Mouse (Mus musculus): ENCODE measurements around the gene Mrpl21.

The Mrpl21 gene

DNA sequence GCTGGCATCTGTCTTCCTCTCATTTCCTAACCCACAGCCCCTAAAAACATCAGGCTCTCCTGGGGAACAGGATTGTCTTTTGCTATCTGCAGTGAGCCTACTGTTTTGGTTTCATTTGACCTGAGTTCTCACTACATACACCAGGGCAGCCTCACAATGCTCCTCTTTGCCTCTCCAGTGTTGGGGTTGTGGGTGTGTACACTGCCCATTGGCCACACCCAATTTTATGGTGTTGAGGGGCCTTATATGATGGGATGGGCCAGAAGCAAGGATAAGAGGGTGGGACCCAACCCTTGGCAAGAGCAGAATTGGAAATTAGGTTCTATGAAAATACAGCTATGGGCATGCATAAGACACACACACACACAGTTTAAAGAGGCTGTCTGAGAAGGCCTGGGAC is 14.3 kb downstream of the Mrpl21 start:
- DNase-seq (ENCODE audit: low spot score in 2 of 2): no peak

GRCm38 (mm10) chr19:3297775-3298174 is 15.1 kb downstream of the Mrpl21 start:
- DNase-seq (ENCODE audit: low spot score in 2 of 2): no peak

- DNase-seq (ENCODE audit: low spot score in 2 of 2): no peak
These were observed 21.3 kb downstream of the Mrpl21 start for GRCm38 (mm10) chr19:3304017-3304416.

- DNase-seq (ENCODE audit: low spot score in 2 of 2): no peak
These were observed 24.7 kb downstream of the Mrpl21 start for GRCm38 (mm10) chr19:3307175-3307949.

GRCm38 (mm10) chr19:3319341-3319740 is 36.6 kb downstream of the Mrpl21 start:
- DNase-seq (ENCODE audit: low spot score in 2 of 2): no peak

DNA sequence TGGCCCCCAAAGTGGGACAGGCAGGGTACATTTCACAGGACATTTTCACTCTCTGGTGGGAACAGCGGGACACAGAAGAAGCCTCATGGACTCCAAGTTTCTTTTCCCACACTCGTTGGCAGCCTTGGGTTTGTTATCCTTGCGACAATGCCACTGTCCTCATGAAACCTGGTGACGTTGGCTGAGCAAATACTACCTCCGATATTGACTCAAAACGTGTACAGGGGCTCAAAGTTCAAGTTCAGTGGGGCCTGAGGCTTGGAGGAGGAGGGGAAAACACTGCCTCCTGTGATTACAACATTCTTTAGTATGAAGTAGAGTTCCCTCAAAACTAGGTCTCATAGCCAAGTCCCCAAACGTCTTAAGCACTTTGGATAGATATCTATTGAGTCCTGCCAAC is 37.4 kb downstream of the Mrpl21 start:
- DNase-seq (ENCODE audit: low spot score in 2 of 2): no peak

GRCm38 (mm10) chr19:3320801-3321200 is 38.1 kb downstream of the Mrpl21 start:
- no peak for DNase-seq (ENCODE audit: low spot score in 2 of 2)

- DNase-seq (ENCODE audit: low spot score in 2 of 2): peak in 1 of 2 experiments; percentile 61
These were observed 38.9 kb downstream of the Mrpl21 start for GRCm38 (mm10) chr19:3321617-3322016.

- DNase-seq (ENCODE audit: low spot score in 2 of 2): peak in 1 of 2 experiments; percentile 50
These were observed 39.7 kb downstream of the Mrpl21 start, which contains the start of gene Cpt1a for GRCm38 (mm10) chr19:3322261-3322969. Gene Cpt1a (plus strand): TSS chr19:3322334.

DNA sequence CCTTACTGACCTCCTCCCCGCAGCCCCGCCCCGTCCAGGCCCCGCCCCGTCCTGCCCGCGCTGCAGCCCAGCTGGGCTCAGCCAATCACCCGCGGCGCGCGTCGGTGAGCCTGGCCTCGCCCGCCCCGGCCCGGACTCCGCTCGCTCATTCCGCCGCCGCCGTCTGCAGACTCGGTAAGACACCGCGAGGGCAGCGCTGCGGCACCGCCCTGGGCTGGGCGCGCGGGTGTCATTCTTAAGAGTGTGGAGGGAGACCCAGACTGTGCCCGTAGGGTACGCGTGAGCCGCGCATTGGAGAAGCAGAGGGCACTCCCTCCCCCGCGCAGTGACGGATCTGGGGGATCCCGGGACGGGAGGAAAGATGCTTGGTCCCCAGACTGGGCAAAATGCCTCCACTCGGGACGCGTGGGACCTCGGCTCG is 40.5 kb downstream of the Mrpl21 start:
- DNase-seq (ENCODE audit: low spot score in 2 of 2): peak; percentile 81 to 90

GRCm38 (mm10) chr19:3323753-3324270 is 41.1 kb downstream of the Mrpl21 start:
- DNase-seq (ENCODE audit: low spot score in 2 of 2): peak; percentile 59 to 76

GRCm38 (mm10) chr19:3324271-3324811 is 41.6 kb downstream of the Mrpl21 start:
- peak in 1 of 2 experiments; percentile 40 for DNase-seq (ENCODE audit: low spot score in 2 of 2)

DNA sequence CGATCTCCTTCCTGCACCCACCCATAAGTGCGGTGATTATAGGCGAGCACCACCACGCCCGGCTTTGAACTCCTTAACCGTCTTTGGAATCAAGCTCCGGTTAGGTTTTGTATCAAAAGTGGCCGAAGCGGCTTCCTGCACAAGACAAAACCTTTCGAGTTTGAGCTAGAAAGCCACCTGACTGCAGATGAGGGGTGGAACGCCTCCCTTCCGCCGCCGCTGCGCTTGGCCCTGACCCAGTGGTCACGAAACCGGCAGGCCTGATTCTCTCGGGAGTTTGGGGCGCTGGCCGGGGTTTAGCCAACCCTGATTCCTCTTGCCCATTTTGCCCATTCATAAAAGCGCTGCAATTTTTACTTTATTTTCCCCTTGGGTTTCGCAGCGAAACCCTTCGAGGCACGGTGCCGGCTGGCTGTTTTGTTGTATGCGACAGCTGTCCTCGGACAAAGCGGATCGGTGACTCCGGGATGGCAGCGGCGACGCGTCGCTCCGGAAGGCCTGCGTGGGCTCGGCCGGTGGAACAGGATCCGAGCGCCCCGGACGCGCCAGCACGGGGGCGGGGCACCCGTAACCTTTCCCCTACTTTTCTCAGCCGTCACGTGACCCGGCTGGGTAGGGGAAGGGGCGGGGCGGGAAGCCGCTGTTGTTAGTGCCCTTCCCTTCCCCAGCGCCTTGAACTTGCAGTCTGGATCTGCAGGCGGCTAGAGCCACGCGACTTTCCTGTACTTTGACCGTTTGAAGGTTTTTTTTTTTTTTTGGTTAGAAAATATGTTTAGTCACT is 42.4 kb downstream of the Mrpl21 start:
- peak; percentile 88 to 95 for DNase-seq (ENCODE audit: low spot score in 2 of 2)

DNA sequence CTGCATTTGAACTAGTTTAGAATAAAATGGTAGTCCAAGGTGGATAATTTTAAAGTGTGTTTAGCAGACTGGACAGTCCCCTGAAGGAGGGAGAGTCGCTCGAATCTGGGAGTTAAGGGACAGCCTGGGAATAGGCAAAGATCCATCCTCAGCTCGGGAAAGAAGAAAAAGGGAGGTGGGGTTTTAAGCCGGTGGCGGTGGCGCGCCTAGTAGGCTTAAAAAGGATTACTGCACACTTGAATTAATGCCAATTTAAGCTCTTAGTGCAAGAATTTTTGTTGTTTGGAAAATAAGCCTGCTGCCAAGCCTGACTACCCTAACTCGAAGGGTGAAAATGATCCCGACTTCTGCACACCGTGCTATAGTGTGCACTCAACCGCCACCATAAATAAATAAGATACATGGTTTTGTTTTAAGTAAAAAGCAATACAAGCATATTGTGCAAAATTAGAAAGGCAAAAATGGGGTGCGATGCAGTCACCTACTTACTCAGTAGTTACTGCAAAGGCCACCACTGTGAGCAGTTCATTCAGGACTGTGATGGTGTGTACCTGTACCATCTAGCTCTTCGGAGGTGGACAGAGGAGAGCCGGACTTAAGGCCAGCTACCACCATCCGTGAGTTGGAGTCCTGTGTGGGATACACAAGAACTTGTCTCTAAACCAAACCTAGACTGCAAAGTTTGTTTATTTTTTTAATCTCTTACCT is 43.2 kb downstream of the Mrpl21 start:
- DNase-seq (ENCODE audit: low spot score in 2 of 2): no peak

DNA sequence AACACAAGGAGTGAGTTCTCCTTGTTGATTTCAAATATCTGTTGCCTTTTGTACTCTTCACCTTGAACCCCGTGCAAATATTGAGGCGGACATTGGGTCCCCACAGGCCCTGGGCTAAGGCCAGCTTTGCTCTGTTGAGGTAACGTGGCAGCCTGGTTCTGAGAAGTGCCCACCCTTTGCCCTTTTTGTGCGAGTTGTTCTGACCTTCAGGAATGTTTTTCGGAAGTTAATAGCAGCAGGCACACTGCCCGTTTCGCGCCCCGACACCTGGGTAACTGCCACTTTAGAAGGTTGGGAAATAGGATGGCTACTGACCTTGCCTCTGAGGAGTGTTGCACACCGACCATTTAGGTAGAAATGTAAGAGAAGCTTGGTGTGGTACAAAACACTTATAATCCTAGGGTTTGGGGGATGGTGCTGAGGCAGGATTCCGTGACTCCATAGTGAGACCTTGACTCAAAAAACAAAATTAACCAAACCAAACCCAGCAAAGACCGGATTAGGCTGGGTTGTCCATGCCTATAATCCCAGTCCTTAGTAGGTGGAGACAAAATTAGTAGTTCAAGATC is 43.9 kb downstream of the Mrpl21 start:
- no peak for DNase-seq (ENCODE audit: low spot score in 2 of 2)

DNA sequence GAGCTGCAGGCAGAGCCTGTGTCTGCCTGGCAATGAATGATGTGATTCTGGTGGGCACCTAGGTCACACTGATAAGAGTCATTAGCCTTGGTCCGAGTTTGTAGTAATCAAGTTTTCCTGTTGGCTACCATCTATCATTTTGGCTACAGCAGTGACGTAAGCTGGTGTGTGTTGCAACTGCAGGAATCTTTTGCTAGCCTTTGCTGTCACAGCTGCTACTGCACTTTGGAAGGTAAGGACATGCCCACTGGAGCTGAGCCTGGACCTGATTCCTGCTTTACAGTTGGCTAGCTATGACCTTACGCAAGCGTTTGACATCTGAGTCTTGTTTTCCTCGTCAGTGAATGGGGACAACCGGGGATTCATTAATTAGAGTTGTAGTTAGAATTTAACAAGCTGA is 50.5 kb downstream of the Mrpl21 start:
- peak in 1 of 2 experiments; percentile 36 for DNase-seq (ENCODE audit: low spot score in 2 of 2)

DNA sequence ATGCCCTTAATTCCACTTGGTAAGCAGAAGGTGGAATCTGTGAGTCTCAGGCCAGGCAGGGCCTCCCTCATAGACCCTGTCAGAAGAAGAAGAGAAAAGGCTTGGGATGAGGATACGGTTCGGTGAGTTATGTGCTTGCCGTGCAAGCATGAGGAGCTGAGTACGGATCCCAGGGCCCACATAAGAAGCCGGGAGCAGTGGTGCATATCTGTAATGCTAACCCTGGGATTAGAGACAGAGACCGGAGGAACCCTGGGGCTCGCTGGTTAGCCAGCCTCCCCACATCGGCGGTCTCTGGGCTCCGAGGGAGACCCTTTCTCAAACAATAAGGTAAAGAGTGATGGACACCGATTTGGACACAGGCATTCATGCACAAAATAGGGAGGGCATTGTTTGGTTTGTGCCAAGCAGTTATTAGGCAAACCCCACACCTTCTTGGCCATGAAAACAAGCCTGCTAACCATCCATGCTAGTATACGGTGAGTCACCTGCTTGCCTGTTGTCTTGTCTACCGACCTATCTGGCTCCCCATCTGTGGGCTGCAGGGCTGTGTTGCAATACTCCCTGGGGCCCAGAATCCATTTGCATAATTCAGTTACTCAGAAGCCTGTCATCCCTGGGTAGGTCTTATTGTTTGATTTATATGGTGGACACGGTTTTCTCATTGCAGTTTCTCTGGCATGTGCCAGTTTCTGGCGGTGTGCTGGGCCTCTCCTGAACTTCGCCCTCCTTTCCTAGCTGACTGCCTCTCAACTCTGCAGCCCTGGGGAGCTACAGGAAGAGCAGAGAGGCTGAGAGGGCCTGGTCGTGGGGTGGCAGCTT is 51.2 kb downstream of the Mrpl21 start:
- peak; percentile 78 to 83 for DNase-seq (ENCODE audit: low spot score in 2 of 2)

DNA sequence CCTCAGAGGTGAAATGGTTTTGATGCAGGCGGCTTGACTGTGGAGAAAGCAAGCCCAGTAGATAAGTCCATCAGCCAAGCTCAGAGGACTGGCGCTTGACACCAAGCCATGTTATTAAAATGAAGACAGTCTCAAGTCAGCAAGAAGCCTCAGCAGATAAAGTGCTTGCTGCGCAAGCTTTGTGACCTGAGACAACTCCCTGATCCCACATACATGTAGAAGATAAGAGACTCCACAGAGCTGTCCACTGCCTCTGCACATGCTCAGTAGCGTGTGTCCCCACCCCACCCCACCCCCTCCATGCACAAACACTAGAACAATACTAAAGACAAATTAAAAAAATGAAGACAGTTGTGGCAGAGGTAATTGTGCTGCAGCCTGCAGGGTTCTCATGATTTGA is 51.8 kb downstream of the Mrpl21 start:
- DNase-seq (ENCODE audit: low spot score in 2 of 2): no peak

- no peak for DNase-seq (ENCODE audit: low spot score in 2 of 2)
These were observed 53.2 kb downstream of the Mrpl21 start for GRCm38 (mm10) chr19:3335917-3336316.
